Mouse (Mus musculus): ENCODE measurements around the gene Wbp2nl. TPM values are rescaled to one million over a fixed set of nuclear protein-coding genes. Genes with fewer than 3 reads are reported as not detected.
A peak's percentile ranks its signal among the peaks of the same experiment; 100 is the strongest.

The Wbp2nl gene
- total RNA-seq, 2 experiments from 2014 or later = 0.22 TPM; not detected in 1

DNA sequence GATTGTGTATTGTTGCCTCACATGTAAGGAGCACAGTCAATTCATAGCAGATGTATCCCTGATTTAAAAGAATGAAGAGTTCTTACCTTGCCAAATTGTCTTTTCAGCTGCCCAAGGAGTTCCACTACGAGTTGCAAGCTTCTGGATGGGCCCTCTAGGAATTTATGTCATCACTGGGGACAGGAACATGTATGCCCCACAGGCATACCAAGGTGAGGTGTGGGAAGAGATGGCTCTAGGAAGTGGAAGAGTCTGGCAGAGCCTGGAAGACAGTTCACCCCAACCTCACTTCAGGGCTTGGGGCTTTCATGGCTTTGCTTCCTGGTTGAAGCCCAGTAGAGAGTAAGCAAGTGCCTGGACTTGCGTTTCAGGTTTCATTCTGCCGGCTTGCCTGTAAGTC lies 9.7 kb downstream of the Wbp2nl start:
- ATAC-seq (ENCODE audit: poor library complexity, severe bottlenecking) = no peak

DNA sequence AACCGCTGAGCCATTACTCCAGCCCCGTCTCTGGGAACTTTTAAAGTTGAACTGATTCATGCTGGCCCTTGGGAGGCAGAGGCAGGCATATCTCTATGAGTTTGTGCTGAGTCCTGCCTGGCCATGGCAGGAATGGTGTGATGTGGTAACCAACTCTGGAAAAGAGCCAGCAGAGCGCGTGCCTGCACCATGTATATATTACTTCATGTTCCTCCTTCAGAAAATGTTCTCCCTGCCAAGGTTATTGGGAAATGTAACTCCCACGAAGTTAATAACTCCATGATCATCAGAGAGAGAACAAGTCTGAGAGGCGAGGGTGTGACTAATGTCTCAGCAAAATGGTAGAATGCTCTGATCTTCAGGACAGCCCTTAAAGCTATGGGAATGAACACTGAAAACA lies 19.1 kb downstream of the Wbp2nl start:
- no peak for ATAC-seq (ENCODE audit: poor library complexity, severe bottlenecking)

DNA sequence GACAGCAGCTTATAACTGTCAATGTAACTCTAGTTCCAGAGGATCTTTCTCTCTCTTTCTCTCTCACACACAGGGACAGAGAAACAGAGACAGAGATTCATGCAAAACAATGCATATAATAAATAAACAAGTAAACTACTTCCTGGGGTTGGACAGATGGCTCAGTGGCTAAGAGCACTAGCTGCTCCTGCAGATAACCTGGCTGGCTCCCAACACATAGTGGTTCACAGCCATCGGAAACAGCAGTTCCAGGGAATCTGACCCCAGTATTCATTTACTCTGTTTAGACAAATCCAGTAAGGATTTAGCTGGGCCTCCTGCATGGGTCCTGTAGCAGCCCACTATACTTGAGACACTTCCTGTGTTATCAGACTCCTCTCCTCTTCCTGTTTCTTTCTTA lies 20.9 kb downstream of the Wbp2nl start:
- peak; percentile 60 for ATAC-seq (ENCODE audit: poor library complexity, severe bottlenecking)

DNA sequence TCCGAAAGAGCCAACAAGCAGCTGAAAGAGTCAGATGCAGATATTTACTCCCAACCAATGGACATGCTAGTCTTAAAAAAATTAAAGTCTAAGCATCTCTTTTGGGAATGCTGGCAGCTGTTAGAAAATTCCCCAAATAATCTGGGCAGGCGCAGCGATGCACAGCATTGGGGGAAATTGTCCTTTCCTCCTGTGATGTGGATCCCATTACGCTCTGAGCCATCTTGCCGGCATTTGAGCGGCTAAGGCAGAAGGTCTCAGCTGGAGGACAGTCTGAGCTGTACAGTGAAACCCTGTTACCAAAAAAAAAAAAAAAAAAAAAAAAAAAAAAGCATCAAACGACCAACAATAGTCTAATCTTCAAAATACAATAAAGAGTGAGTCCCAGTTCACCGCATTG lies 23.4 kb downstream of the Wbp2nl start:
- ATAC-seq (ENCODE audit: poor library complexity, severe bottlenecking) = no peak

DNA sequence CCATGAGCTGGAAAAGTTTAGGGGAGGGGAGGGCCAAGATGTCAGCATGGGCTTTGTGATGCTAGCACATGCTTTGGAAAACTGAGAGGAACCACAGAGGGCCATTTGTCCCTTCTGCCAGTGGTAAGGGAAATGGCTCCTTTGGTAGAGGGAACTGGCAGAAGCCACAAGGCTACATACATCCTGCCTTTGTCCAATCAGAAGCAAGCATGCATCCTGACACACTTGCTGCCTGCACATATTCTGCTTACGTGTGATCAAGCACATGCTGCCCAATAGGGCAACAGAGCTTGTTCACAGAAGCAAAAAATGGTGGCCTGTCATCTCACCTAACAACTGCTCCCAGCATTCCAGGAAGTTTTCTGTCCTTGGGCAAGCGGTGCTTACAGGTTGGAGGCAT lies 26.6 kb downstream of the Wbp2nl start:
- ATAC-seq (ENCODE audit: poor library complexity, severe bottlenecking) = peak; percentile 73

DNA sequence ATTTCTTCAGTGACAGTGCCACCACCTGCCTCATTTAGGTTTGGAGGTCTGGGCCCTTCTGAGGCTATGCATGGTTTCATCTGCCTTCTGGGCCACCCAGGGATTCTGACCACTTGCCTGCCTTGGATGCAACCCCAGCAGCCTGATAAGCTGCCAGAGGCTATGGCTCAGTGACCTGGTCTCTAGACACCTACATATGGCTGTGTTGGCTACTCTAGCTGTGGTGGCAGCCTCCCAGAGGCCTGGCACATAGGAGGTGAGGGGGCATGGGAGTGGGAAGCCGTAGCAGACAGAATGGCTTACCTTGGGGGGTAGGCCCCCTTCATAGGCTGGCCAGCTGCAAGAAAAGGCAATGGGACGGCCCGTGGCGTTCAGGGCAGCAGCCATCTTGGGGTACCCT lies 36.4 kb downstream of the Wbp2nl start:
- ATAC-seq (ENCODE audit: poor library complexity, severe bottlenecking) = no peak

DNA sequence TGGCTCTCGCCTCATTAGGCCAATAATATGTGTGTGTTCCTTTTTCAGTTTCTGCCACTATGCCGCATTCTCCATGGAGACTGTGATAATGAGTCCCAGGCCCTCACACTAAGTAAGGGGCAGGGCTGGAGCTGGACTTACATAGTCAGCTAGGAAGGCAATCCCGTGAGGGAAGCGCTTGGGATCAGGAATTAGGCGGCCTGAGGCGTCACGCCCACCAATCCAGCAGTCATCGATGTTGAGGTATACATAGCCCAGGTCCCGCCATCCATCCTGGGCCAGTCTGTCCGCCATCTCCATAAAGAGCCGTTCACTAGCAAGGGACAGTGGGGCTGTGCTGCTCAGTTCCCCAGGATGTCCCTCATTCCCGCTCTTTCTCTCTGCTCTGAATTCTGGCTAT lies 37.9 kb downstream of the Wbp2nl start:
- no peak for ATAC-seq (ENCODE audit: poor library complexity, severe bottlenecking)

DNA sequence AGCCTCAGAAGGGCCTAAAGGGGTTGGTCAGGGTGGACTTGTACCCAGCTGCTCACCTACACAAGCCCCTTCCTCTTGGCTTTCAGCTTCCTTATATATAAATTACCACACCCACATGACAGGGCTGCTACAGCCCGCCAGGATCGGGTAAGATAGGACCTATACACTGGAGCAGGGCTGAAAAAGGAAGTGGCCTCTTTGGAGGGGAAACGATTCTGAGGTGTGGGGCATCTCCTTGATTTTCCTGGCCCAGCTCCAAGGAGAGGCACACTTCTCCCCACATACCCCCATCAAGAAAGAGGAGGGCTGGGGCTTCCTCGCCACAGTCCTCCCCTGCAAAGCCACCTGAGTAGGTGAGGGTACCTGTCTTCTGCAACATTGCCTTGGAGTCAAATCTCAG lies 39.1 kb downstream of the Wbp2nl start:
- ATAC-seq (ENCODE audit: poor library complexity, severe bottlenecking) = peak; percentile 42

DNA sequence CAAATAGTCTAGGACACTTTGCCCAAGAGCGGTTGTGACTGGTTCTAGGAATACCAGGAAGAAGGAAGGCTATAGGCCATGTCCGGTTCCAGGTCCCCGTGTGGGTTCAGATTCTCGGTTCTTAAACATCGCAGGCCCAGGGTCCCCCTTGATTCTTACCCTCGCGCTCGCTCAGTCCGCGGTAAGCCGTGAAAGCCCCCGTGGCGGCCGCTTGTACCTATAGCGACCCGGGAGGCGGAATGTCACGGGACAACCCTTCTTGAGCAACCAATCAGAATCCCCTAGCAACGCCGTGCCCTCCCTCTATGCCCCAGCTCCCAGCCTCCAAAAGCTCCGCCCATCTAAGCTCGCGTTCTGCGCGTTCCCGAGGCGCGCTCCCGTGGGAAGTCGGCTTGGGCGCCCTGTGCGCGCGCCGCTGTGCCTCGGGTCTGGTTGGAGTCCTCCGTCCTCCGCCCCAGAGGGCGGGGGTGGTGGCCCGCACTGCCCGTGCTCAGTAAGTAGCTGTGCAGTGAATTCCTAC lies 39.9 kb downstream of the Wbp2nl start, which contains the start of the genes Naga, Pheta2 and Smdt1:
Gene Naga (minus strand): TSS at position 333 of the 520 bp plus-strand sequence.
Gene Pheta2 (plus strand): TSS at position 350 of the 520 bp plus-strand sequence.
Gene Smdt1 (plus strand): TSS at position 367 of the 520 bp plus-strand sequence.
- peak; percentile 77 for ATAC-seq (ENCODE audit: poor library complexity, severe bottlenecking)

DNA sequence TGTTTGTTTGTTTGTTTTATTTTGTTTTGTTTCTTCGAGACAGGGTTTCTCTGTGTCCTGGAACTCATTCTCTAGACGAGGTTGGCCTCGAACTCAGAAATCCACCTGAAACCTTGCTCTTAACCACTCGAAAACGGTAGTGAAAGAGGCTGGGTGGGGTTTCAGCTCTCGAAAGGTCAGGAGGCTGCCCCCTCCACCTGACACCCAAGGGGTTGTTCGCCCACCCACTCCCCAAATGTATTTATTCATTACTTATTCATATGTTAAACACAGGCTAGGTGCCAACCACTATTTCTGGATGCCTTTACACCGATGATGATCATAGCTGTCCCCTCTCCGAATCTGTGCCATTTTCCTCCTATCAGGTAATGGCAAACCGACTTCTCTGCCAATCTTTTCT lies 40.4 kb downstream of the Wbp2nl start:
- no peak for ATAC-seq (ENCODE audit: poor library complexity, severe bottlenecking)

DNA sequence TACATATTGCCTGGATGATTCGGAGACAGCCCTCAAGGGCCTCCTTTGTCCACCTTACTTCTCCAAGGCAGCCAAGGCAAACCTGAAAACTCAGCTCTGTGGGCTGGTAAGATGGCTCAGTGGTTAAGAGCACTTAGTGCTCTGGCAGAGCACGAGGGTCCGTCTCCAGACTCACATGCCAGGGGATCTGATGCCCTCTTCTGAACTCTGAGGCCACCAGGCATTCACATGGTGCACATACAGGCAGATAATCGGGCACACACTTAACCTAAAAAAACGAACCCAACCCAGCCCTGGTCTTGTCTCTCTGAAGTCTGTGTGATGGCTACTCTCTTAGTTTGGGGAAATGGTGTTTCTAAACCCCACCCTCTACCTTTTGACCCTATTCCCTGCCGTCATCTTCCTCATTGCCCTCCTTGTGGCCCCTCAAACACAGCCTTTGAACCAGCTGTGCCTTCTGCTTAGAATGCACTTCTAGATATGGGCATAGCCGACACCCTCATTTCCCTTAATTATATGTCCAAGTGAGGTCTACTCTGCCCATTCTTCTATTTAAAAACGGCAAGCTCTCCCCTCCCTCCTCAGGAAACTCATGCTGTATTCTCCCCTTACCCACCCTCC lies 41.0 kb downstream of the Wbp2nl start:
- ATAC-seq (ENCODE audit: poor library complexity, severe bottlenecking) = no peak

DNA sequence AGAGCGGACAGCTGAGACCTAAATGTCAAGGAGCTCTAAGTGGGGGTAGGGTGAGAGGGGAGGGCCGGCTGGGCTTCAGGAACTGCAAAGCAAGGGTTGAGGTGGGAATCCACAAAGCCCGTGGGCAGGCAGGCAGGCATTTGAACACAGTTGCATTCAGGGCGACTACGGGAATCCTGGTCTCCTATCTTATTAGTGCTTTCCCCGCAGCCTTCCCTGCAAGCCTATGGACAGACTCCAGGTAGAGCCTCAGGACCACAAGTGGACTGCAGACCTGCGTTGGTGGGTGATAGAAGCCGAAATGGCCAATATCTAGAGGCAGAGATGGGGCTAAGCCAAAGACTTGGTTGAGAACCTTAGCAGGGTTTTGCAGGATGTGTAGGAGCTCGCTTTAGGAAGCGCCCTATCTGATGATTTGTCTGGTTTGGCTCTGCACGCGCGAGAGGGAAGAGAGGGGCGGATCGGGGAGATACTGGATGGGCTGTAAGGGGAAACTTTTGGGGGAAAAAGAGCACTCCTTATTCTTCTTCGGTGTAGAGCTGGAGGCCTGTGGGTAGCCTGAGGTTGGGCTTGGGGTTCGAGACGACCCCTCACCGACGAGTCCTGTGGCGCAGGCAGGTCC lies 41.8 kb downstream of the Wbp2nl start:
- ATAC-seq (ENCODE audit: poor library complexity, severe bottlenecking) = no peak

DNA sequence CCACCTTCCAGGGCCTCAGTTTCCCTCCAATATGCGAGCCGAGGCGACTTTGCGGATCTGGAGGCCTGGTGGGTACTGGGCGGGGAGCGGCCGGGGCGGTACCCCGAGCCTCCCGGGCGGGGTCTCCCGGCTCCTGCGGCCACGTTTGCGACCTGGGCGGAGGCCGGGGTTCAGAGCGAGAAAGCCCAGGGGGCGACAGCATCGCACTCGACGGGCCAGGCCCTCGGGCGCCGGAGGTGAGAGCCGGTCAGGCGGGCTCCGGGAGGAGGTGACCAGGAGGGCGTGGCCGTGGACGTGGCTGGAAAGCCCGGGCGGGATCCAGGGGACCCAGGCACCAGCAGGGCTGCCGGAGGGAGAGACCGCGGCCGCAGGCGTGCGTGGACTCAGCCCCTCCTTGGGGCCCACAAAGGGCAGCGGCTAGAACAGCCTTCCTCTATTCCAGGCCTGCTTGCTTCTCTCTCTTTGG lies 42.3 kb downstream of the Wbp2nl start:
- peak; percentile 13 for ATAC-seq (ENCODE audit: poor library complexity, severe bottlenecking)

DNA sequence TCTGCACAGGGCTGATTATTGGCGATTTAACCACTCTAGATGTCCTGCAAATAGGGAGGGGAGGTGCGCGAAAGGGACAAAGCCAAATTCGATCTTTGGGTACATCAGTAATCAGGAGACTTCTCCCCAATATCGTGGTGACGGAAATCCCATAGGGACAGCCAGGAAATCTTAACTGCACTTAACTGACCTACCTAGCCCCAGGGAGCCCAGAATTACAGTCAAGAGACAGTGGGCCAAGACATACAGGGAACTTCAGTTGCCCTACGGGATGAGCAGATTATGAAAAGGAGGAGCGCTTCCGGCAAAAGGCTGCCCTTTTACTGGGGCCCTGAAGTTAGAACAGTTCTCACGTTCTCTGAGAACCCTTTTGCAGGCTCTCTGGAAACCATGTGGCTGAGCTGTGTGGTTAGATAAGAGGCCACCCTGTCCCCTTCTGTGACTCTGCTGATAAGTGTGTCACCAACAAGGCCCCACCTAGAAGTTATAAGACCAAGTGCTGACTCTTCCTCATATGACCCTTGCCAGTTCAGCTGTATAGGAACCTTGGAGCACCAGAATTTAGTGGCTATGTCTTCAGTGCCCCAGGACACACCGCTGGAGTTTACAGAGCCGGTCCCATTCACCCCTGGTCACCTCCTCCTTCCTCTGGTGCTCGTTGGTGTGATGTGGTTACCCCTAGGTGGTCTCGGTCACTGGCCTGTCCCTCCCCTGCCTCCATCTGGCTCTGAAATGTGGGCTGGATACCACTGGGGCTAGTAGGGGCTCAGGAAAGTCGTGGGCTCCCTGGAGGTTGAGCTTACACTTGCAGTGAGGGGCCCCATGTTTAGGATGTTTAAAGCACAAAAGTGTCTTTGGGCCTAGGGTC lies 43.2 kb downstream of the Wbp2nl start:
- peak; percentile 12 for ATAC-seq (ENCODE audit: poor library complexity, severe bottlenecking)

DNA sequence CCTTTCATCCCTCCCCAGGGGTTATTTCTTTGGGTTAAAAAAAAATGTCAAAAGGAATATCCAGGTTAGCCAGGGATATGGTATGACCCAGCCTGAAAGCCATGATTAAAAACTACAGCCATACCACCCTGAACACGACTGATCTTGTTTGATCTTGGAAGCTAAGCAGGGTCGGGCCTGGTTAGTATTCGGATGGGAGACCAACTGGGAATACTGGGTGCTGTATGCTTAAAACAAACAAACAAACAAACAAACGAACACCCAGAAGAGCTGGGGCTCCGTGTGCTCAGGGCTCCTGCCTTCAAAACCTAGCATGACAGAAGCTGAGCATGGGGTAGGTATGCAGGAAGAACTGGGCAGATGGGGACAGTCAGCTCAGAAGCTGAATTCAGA lies 43.8 kb downstream of the Wbp2nl start:
- ATAC-seq (ENCODE audit: poor library complexity, severe bottlenecking) = no peak

DNA sequence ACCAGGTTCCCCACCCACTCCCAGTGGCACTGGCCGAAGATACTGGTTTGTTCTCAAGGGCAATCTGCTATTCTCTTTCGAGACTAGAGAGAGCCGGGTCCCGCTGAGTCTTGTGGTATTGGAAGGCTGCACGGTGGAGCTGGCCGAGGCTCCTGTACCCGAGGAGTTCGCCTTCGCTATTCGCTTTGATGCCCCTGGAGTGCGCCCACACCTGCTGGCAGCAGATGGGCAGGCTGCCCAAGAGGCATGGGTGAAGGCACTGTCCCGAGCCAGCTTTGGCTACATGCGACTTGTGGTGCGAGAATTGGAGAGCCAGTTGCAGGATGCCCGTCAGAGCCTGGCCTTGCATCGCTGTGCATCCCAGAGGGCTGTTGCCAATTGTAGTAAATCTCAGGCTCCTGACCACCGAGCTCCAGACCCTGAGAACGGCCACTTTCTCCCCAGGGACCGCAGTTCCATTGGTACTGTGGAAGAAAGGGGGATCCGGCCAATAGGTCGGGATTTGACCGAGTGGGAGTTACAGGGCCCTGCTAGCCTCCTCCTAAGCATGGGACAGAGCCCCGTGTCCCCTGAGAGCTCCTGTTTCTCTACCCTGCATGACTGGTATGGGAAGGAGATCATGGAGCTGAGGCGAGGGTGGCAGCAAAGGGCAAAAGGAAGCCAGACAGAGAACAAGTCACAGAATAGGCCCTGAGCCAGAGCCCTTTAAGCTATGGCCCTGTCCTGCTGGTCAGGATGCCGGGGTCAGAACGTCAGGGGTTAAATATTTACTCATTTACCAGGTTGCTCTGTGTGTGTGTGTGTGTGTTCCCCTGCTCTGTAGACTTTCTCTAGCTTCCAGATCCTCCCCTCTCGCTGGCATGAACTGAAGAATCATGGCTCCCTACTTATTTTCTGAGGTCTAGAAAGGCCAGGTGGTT lies 44.9 kb downstream of the Wbp2nl start:
- ATAC-seq (ENCODE audit: poor library complexity, severe bottlenecking) = no peak

DNA sequence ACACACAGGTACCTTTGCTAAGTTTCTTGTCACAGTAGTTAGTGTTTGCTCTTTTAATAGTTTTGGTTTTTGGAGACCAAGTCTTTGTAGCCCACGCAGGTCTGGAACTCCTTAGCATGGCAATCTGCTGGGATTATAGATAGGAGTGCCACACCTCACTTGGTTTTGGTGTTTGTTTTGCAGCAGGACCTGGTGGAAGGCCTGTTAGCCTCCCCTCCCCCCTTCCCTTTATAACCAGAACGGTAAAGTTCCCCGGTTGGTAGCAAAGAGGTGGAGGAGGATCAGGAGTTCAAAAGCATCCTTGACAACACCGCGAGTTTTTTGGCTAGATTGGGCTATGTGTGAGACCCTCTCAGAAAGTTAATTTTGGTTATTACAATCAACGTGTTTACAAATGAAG lies 46.2 kb downstream of the Wbp2nl start:
- no peak for ATAC-seq (ENCODE audit: poor library complexity, severe bottlenecking)

DNA sequence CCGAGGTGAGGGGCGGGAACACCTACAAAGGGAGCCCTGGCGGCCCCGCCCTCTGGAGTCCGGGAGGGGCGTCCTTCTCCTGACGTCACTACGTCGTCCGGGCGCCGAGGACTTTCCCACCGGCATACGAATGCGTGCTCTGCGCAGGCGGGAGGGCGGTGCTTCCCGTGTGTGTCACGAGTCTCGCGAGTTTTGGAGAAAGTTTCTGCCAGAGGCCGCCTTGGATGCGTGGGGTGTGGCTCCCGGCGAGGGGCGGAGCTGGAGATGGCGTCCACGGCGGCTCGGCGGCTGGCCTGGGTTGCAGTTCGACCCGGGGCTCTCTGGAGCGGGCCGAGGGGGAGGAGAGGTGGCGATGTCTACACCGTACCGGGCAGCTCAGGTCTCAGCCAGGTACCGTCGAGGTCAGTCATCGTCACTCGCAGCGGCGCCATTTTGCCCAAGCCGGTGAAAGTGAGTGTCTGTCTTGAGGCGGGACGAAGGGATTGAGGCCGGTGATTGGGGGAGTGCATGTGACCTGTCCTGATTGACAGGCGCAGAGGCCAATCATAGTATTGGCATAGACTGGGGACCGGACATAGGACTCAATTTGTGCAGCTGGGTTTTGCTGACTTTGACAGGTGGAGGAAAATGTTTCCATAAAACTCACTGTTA lies 47.2 kb downstream of the Wbp2nl start:
- peak; percentile 78 for ATAC-seq (ENCODE audit: poor library complexity, severe bottlenecking)

DNA sequence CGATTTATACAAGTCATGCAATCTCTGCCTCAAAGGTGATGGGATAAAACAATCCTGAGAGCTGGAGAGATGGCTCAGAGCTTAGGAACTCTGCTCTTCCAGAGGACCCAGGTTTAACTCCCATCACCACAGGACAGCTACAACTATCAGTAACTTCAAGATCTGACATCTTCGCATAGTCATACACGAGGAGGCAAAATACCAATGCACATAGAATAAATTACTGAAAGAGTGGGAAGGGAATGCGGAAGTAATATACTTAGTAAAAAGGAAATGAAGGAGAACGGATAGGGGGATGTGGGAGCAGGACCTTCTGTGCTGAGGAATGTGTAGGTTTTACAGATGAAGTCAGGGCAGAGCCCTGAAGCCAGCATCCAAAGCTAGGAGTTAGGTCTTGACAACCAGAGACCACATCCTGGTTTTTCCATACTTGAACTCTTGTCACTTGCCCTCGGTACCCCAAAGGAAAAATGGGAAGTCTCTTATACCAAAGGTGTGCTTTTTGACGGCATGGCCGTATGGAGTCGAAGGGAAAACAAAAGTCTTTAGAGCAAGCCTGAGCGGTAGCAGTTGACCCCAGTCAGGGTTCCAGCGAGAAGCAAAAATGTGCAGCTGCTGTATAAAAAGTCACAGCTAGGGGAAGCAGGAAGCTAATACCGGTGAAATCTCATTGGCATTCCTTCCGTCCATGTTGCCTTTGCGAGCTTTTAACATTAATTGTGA lies 48.0 kb downstream of the Wbp2nl start:
- ATAC-seq (ENCODE audit: poor library complexity, severe bottlenecking) = no peak
